Mouse (Mus musculus): ENCODE results near the gene Gkn2.

Gkn2 gene

DNA sequence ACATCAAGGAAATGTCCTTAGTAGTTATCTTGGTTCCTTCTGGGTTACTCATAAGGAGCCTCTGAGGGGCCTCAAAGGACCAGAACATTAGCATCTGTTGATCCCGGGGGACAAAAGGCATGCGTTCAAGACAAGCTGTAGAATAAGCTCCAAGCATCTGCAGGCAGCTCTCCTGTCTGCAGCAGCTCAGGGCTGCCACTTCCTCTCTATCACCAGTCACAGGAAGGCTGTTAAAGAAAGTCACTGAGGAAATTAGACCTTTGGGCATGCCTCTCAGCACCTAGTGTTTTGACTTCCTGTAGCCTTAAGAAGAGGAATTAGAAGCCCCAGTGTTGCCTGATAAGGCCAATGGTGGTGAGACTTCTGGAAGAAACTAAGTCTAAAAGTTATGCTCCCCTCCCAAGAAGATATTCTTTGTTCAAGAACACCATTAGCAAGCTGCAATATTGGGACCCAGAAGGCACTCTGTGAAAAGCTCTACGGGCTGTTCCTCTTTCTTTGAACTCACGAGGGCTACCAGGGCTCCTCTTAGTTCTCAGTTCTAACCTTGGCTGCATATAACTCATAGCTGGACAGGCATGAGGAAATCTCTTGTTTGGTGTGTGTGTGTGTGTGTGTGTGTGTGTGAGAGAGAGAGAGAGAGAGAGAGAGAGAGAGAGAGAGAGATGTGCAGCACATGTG, 26.9 kb downstream of the Gkn2 start:
- DNase-seq (ENCODE audit: low spot score in 2 of 2) = no peak

DNA sequence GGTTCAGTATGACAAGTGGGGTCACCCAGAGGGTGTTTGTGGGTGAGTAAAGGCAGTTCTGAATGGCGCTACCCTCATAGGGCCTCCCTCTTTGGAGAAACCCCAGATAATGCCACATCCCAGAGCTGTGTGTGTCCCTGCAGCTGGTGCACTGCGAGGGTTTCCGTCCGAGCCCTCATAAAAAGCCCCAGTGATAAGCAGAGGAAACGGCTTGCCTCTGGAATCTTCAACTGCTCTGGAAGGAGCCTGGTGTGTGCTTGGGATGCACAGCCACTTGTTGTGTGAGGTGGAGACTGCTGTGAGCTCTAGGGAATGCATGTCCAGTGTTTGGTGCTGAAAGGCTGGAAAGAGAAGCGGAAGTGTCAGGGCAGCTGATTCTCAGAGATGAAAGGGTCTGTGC, 28.3 kb downstream of the Gkn2 start:
- DNase-seq (ENCODE audit: low spot score in 2 of 2) = no peak

DNA sequence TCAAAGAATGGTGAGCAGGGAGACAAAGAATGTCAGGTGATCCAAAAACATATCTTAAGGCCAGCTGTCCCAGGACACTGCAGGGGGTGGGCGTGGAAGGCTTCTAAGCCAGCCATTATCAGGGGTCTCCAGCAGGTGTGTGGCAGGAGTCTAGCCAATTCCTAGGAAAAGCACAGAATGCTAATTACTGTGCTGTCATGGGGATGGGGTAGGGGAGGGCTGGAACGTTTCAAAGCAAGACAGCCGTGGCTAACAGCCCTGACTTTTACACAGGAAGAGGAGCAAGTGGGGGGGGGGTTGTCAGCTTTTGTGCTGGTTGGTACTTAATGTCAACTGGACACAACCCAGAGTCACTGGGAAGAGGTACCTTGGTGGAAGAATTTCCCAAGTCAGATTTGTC, 38.9 kb downstream of the Gkn2 start:
- no peak for DNase-seq (ENCODE audit: low spot score in 2 of 2)

DNA sequence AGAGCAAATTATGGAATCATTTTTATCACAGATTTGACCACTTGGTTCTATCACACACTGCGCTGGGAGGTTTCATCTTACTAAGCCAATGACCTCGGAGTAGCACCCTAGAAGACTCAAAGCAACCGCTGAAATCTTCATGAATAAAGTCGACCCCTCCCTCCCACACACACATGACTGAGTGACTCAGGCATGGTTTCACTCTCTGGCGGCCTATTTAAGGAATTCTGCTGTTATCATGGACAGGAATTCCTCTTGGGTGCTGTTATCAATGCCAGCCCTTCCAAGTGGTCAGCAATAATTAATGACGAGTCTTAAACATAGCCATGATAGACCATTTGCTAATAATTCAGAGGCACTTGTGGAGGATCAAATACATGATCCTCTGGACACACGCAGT, 49.1 kb downstream of the Gkn2 start:
- no peak for DNase-seq (ENCODE audit: low spot score in 2 of 2)

DNA sequence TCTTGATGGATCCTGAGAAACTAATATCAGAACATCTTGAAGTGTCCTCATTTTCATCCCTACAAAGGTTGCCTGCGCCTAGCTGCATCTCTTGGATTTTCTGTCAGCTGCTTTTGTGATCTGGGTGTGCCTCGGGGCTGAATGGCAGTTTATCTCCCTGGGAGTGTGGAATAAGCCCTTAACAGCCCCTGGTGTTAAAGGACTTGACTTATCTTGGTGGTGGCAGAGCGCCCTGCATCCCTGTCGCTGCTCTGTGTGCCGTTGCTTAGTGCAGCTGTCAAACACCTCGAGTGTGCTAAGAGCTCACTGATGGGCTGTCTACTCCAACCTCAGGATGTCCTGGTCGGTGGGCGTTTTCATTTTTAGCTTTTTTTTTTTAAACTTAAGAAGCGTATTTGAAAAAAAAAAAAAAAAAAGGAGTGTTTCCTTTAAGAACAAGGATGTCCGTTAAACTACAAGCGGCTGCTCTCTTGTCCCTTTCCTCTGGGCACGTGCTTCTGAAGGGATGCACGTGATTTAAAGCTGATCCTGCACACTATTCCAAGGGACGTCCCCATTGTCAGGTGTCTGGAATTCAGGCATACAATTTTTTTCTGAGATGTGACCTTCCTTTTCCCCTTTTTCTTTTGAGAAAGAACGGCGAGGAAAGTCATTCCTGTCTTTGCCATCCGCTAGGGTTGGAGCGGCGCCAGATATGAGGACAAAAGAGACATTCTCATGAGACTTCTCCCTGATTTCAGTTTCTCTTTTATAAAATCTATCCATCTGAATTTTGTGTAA, 51.1 kb downstream of the Gkn2 start:
- DNase-seq (ENCODE audit: low spot score in 2 of 2) = peak; percentile 7 to 13

DNA sequence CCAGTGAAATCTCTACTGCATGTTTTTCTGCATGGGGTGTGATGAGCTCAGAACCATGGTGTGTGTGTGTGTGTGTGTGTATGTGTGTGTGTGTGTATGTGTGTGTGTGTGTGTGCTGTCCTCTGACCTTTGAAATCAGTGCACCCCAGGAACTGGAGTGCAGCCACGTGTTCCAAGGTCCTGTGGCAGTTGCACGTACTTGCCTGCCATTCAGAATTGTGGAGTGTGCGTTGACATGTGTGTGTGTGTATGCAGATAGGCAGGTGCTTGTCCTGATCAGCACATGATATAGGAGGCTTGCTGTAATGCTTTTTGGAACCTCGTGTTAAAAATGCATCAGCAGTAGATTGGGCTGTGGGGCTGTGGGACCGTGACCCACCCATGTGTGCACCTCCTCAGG, 53.8 kb downstream of the Gkn2 start:
- no peak for DNase-seq (ENCODE audit: low spot score in 2 of 2)

DNA sequence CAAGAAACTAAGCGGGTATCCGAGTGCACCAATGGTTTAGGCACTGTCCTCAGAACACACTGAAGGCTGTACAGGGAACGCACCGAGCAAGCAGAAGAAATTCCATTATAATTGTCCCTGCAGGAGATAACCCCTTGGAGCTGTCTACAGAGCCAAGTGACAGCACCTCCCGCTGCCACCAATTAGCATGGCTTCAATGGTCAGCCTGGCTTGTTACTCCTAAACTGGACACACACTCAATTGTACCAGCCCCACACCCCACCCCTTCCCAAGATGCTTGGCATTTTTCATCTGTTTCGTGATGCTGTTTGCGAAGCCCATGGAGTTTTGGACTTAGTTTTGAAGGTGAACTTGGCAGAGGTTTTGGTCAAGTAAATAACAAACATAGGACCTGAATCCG, 54.5 kb downstream of the Gkn2 start:
- no peak for DNase-seq (ENCODE audit: low spot score in 2 of 2)

DNA sequence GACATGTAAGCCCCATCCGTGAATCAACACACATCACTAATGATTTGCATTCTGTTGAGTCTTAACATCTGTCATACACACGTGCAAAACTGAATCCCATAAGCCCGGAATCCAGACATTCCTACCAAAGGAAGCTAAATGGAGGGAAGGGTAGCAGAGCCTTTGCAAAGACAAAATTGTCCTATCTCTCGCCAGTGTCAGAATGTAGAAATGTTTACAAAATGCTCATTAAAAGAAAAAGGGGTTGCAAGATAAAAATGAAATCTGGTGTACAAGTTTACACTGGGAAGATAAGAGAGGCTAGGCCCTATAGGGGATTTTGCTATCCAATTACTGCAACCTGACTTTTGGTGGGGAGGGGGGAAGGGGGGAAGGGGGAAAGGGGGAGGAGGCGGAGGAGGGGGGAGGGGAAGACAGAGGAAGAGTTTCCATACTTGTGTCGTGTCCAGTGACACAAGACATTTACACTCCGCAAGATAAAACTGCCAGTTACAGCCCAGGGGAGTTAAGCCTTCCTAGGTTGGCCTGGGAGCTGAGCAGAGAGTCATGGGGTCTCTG, 55.4 kb downstream of the Gkn2 start, which contains the start of gene Bmp10:
Gene Bmp10 (plus strand): TSS at position 508 of the 558 bp plus-strand sequence.
- DNase-seq (ENCODE audit: low spot score in 2 of 2) = no peak

Measured in heart, adult 9 months (tissue).